Mouse (Mus musculus): Measurements from ENCODE around the gene Bspry. TPM values are rescaled to one million over a fixed set of nuclear protein-coding genes. Genes with fewer than 3 reads are reported as not detected.
A peak's percentile ranks its signal among the peaks of the same experiment; 100 is the strongest.

The Bspry gene
- total RNA-seq, 2 experiments from 2014 or later, result 0.18 TPM; not detected in 1

GRCm38 (mm10) chr4:62480709-62481605, 1.1 kb downstream of the Bspry start:
- ATAC-seq (ENCODE audit: poor library complexity, severe bottlenecking), result peak; percentile 77

GRCm38 (mm10) chr4:62484928-62485327, 5.1 kb downstream of the Bspry start:
- ATAC-seq (ENCODE audit: poor library complexity, severe bottlenecking), result no peak

- ATAC-seq (ENCODE audit: poor library complexity, severe bottlenecking), result no peak
Observed at GRCm38 (mm10) chr4:62485450-62486161, 5.8 kb downstream of the Bspry start.

GRCm38 (mm10) chr4:62486162-62486696, 6.4 kb downstream of the Bspry start:
- ATAC-seq (ENCODE audit: poor library complexity, severe bottlenecking), result no peak

GRCm38 (mm10) chr4:62487172-62487571, 7.3 kb downstream of the Bspry start:
- no peak for ATAC-seq (ENCODE audit: poor library complexity, severe bottlenecking)

- no peak for ATAC-seq (ENCODE audit: poor library complexity, severe bottlenecking)
Observed at GRCm38 (mm10) chr4:62487914-62488313, 8.1 kb downstream of the Bspry start.

GRCm38 (mm10) chr4:62492682-62493081, 12.8 kb downstream of the Bspry start:
- ATAC-seq (ENCODE audit: poor library complexity, severe bottlenecking), result no peak

- no peak for ATAC-seq (ENCODE audit: poor library complexity, severe bottlenecking)
Observed at GRCm38 (mm10) chr4:62494230-62494629, 14.4 kb downstream of the Bspry start.

GRCm38 (mm10) chr4:62495946-62496345, 16.1 kb downstream of the Bspry start:
- no peak for ATAC-seq (ENCODE audit: poor library complexity, severe bottlenecking)

- no peak for ATAC-seq (ENCODE audit: poor library complexity, severe bottlenecking)
Observed at GRCm38 (mm10) chr4:62496815-62497214, 17.0 kb downstream of the Bspry start.

- no peak for ATAC-seq (ENCODE audit: poor library complexity, severe bottlenecking)
Observed at GRCm38 (mm10) chr4:62500799-62501198, 20.9 kb downstream of the Bspry start.

GRCm38 (mm10) chr4:62501534-62501933, 21.7 kb downstream of the Bspry start:
- no peak; the same call in 1 of the 2 replicates for ATAC-seq (ENCODE audit: poor library complexity, severe bottlenecking)

GRCm38 (mm10) chr4:62501964-62502732, 22.3 kb downstream of the Bspry start:
- peak; percentile 97 for ATAC-seq (ENCODE audit: poor library complexity, severe bottlenecking)

- no peak for ATAC-seq (ENCODE audit: poor library complexity, severe bottlenecking)
Observed at GRCm38 (mm10) chr4:62502969-62503368, 23.1 kb downstream of the Bspry start.

GRCm38 (mm10) chr4:62503374-62503970, 23.6 kb downstream of the Bspry start, which contains the start of gene Hdhd3:
Gene Hdhd3, minus strand, starts transcription at chr4:62503467.
- no peak for ATAC-seq (ENCODE audit: poor library complexity, severe bottlenecking)

- ATAC-seq (ENCODE audit: poor library complexity, severe bottlenecking), result no peak
Observed at GRCm38 (mm10) chr4:62505991-62506390, 26.1 kb downstream of the Bspry start.

- ATAC-seq (ENCODE audit: poor library complexity, severe bottlenecking), result no peak
Observed at GRCm38 (mm10) chr4:62506798-62507197, 26.9 kb downstream of the Bspry start.

GRCm38 (mm10) chr4:62508839-62509238, 29.0 kb downstream of the Bspry start:
- ATAC-seq (ENCODE audit: poor library complexity, severe bottlenecking), result no peak

- no peak for ATAC-seq (ENCODE audit: poor library complexity, severe bottlenecking)
Observed at GRCm38 (mm10) chr4:62509946-62510345, 30.1 kb downstream of the Bspry start.

GRCm38 (mm10) chr4:62513998-62514506, 34.2 kb downstream of the Bspry start:
- ATAC-seq (ENCODE audit: poor library complexity, severe bottlenecking), result no peak
